Mouse (Mus musculus) midbrain, embryonic 11.5 days (tissue): Measurements from ENCODE around the gene Asap2. TPM values are rescaled to one million over a fixed set of nuclear protein-coding genes. Genes with fewer than 3 reads are reported as not detected.
"Not testable (repeated sequence)": the region's sequence is repeated elsewhere in the genome, so short reads cannot be mapped to it uniquely, and the experiment has no call there.

Experiments
- ATAC-seq: fragments of 200-750 bp; cut with Nextera tagmentation; 2 replicates; pipeline ENCODE4 v1.8.0; 2017; ENCODE audit warnings: moderate TSS enrichment, moderate library complexity; ENCODE audit not compliant: low FRiP score
- DNase-seq: peaks from one replicate; pipeline ENCODE4 v3.0.0; 2015; ENCODE audit warnings: low spot score; ENCODE audit errors: missing footprints
- H3K27ac ChIP-seq: fragments of 300-500 bp; sonication (generic); 2 replicates; pipeline ENCODE4 v1.5.1; 2014; ENCODE audit warnings: low read depth, low read length
- H3K27me3 ChIP-seq: fragments of 300-500 bp; sonication (generic); 2 replicates; pipeline ENCODE4 v1.6.1; 2014; ENCODE audit warnings: mild to moderate bottlenecking, low read length, moderate library complexity, mixed read lengths; ENCODE audit not compliant: control insufficient read depth, insufficient read depth
- H3K36me3 ChIP-seq: fragments of 300-500 bp; sonication (generic); 2 replicates; pipeline ENCODE4 v1.6.1; 2014; ENCODE audit warnings: mild to moderate bottlenecking, low read length, moderate library complexity, mixed read lengths; ENCODE audit not compliant: control insufficient read depth, insufficient read depth
- H3K4me1 ChIP-seq: fragments of 300-500 bp; sonication (generic); 2 replicates; pipeline ENCODE4 v1.6.1; 2014; ENCODE audit warnings: low read length; ENCODE audit not compliant: control insufficient read depth, insufficient read depth
- H3K4me2 ChIP-seq: fragments of 300-500 bp; sonication (generic); 2 replicates; pipeline ENCODE4 v1.6.1; 2014; ENCODE audit warnings: mild to moderate bottlenecking, moderate library complexity
- H3K4me3 ChIP-seq: fragments of 300-500 bp; sonication (generic); 2 replicates; pipeline ENCODE4 v1.5.1; 2014; ENCODE audit warnings: low read depth, low read length
- H3K9ac ChIP-seq: fragments of 300-500 bp; sonication (generic); 2 replicates; pipeline ENCODE4 v1.6.1; 2014; ENCODE audit warnings: low read length
- H3K9me3 ChIP-seq: fragments of 300-500 bp; sonication (generic); 2 replicates; pipeline ENCODE4 v1.6.1; 2016; ENCODE audit warnings: low read length; ENCODE audit not compliant: control insufficient read depth
- WGBS: fragments of 180-500 bp; shearing (Covaris S2); extraction: QIAGEN DNeasy Blood & Tissue Kit; methylation state at CpG from one replicate; pipeline ENCODE4 v1.1.7; 2014; 5-methylcytosine and 5-hydroxymethylcytosine counted together
- polyA plus RNA-seq: library from polyadenylated mRNA; unstranded; fragments of >200 nt; fragmentation: Nextera tagmentation; extraction: Ambion mirVana; gene quantifications from 2 replicates; pipeline ENCODE4 v1.2.1, GENCODE M21; 2014

Asap2 gene
- polyA plus RNA-seq: 15.1 and 16.0 TPM in 2 replicates

- H3K4me2 ChIP-seq: peak within 1 kb of the TSS; percentile 23; the same call in 1 of the 2 replicates
- peak; percentile 80 for DNase-seq
- H3K36me3 ChIP-seq, ATAC-seq, H3K4me1 ChIP-seq, H3K27ac ChIP-seq, H3K27me3 ChIP-seq, H3K9me3 ChIP-seq: not testable (repeated sequence)
- H3K9ac ChIP-seq: peak within 1 kb of the TSS; percentile 55
- 0% methylated on average over 16 of the region's 38 CpGs for WGBS
- H3K4me3 ChIP-seq: peak within 1 kb of the TSS; percentile 42
Measured at GRCm38 (mm10) chr12:20990132-20990531, at the start of gene Asap2. Gene Asap2 (plus strand): TSS chr12:20990459.

GRCm38 (mm10) chr12:20947051-20947997, 42.9 kb upstream of the Asap2 start:
- not testable (repeated sequence) for H3K4me3 ChIP-seq, H3K4me1 ChIP-seq, H3K9ac ChIP-seq, ATAC-seq, H3K36me3 ChIP-seq, H3K27ac ChIP-seq, H3K27me3 ChIP-seq, DNase-seq, H3K9me3 ChIP-seq, H3K4me2 ChIP-seq
- WGBS: 75% methylated on average over 9 of the region's 9 CpGs

GRCm38 (mm10) chr12:20990579-20990978, 320 bp downstream of the Asap2 start:
- 0% methylated on average over 41 of the region's 52 CpGs for WGBS
- H3K27ac ChIP-seq: not testable (repeated sequence)
- H3K4me2 ChIP-seq: peak overlapping the region; percentile 23; the same call in 1 of the 2 replicates

GRCm38 (mm10) chr12:21030875-21031274, 40.6 kb downstream of the Asap2 start:
- H3K4me2 ChIP-seq, H3K9me3 ChIP-seq, DNase-seq: not testable (repeated sequence)

More at GRCm38 (mm10) chr12:20990579-20990978, 320 bp downstream of the Asap2 start:
- H3K36me3 ChIP-seq, ATAC-seq, H3K9me3 ChIP-seq, H3K27me3 ChIP-seq, H3K4me1 ChIP-seq: not testable (repeated sequence)
- H3K4me3 ChIP-seq: peak overlapping the region; percentile 42
- DNase-seq: peak; percentile 84
- H3K9ac ChIP-seq: peak overlapping the region; percentile 55

GRCm38 (mm10) chr12:21046716-21047115, 56.5 kb downstream of the Asap2 start:
- H3K27me3 ChIP-seq, DNase-seq, H3K4me3 ChIP-seq, H3K4me2 ChIP-seq, H3K9ac ChIP-seq, H3K27ac ChIP-seq, H3K4me1 ChIP-seq, ATAC-seq, H3K36me3 ChIP-seq, H3K9me3 ChIP-seq: not testable (repeated sequence)
- 93% methylated on average over 9 of the region's 9 CpGs for WGBS

More at GRCm38 (mm10) chr12:21030875-21031274, 40.6 kb downstream of the Asap2 start:
- not testable (repeated sequence) for H3K4me3 ChIP-seq, H3K4me1 ChIP-seq, ATAC-seq, H3K27ac ChIP-seq, H3K9ac ChIP-seq, H3K27me3 ChIP-seq, H3K36me3 ChIP-seq
- WGBS: 60% methylated on average over 6 of the region's 6 CpGs

GRCm38 (mm10) chr12:21075731-21076130, 85.5 kb downstream of the Asap2 start:
- not testable (repeated sequence) for H3K27me3 ChIP-seq, H3K4me2 ChIP-seq, H3K4me1 ChIP-seq, H3K9ac ChIP-seq, H3K36me3 ChIP-seq, H3K9me3 ChIP-seq, ATAC-seq, H3K4me3 ChIP-seq, H3K27ac ChIP-seq
- peak; percentile 80 for DNase-seq
- WGBS: 44% methylated on average over 4 of the region's 4 CpGs

- not testable (repeated sequence) for H3K27me3 ChIP-seq, ATAC-seq, H3K9ac ChIP-seq, H3K9me3 ChIP-seq, H3K4me2 ChIP-seq, DNase-seq, H3K4me3 ChIP-seq, H3K36me3 ChIP-seq, H3K27ac ChIP-seq, H3K4me1 ChIP-seq
- WGBS: 20% methylated on average over 1 of the region's 1 CpGs
Measured at GRCm38 (mm10) chr12:21090168-21090567, 99.9 kb downstream of the Asap2 start.

GRCm38 (mm10) chr12:21092446-21092845, 102.2 kb downstream of the Asap2 start:
- H3K4me3 ChIP-seq, H3K9me3 ChIP-seq, H3K4me1 ChIP-seq, H3K27ac ChIP-seq, H3K36me3 ChIP-seq, ATAC-seq, H3K4me2 ChIP-seq, DNase-seq, H3K27me3 ChIP-seq, H3K9ac ChIP-seq: not testable (repeated sequence)
- WGBS: 90% methylated on average over 1 of the region's 1 CpGs

GRCm38 (mm10) chr12:21097806-21098325, 107.6 kb downstream of the Asap2 start:
- H3K27ac ChIP-seq, H3K36me3 ChIP-seq, H3K4me3 ChIP-seq, H3K4me1 ChIP-seq, H3K9me3 ChIP-seq, H3K9ac ChIP-seq, DNase-seq, H3K27me3 ChIP-seq, ATAC-seq, H3K4me2 ChIP-seq: not testable (repeated sequence)
- WGBS: 36% methylated on average over 3 of the region's 3 CpGs
